8 mouse cellular contexts compared by ENCODE assay signal in genomic region chr3:115758455-115758912, GRCm38 (mm10). TPM values are rescaled to one million over a fixed set of nuclear protein-coding genes. Genes with fewer than 3 reads are reported as not detected.
DNase-seq lines count a peak whose midpoint lies in the region; ATAC-seq lines count a peak whose summit lies in the region.

No protein-coding gene starts in this region.

- ATAC-seq in kidney, embryonic 16.5 days (ENCODE audit: low FRiP score, low TSS enrichment): peak; percentile 57
- ATAC-seq in lung, embryonic 15.5 days (ENCODE audit: borderline replicate concordance, extremely low read depth, low FRiP score, low TSS enrichment): peak; percentile 25; the same call in 1 of the 2 replicates
- no peak for ATAC-seq in forebrain, embryonic 16.5 days
- no peak for ATAC-seq in hindbrain, embryonic 16.5 days

- intact Hi-C loops in heart, postnatal 10 days (cut with DNase I): no loop called here

- 0 out of 2 replicates have a peak overlapping the region, but pooled peaks have one; percentile 3 for H3K9ac ChIP-seq in kidney, embryonic 16.5 days (replicated peaks; ENCODE audit: low read length)
- H3K9ac ChIP-seq in lung, embryonic 15.5 days: no peak overlapping the region
- H3K9ac ChIP-seq in forebrain, embryonic 16.5 days (replicated peaks; ENCODE audit: low read depth, low read length): no peak overlapping the region
- no peak overlapping the region for H3K9ac ChIP-seq in hindbrain, embryonic 16.5 days (ENCODE audit: low read depth, low read length)

- no peaks in the 10 kb centered on the region for H3K4me1 ChIP-seq in kidney, embryonic 16.5 days (ENCODE audit: insufficient read depth, low read length)
- H3K4me1 ChIP-seq in lung, embryonic 15.5 days: peaks cover 10% of the 10 kb centered on the region; the same call in 1 of the 2 replicates
- H3K4me1 ChIP-seq in forebrain, embryonic 16.5 days (replicated peaks; ENCODE audit: control insufficient read depth, insufficient read depth, low read length): no peaks in the 10 kb centered on the region
- H3K4me1 ChIP-seq in hindbrain, embryonic 16.5 days (ENCODE audit: control insufficient read depth, insufficient read depth, low read depth, low read length): no peaks in the 10 kb centered on the region

- no peak for DNase-seq in kidney, adult 8-10 months
- peak; percentile 46 for DNase-seq in WW6 (ENCODE audit: low read depth, low spot score)
- peak; percentile 44 to 48 for DNase-seq in heart, postnatal 10 days
- no peak for DNase-seq in frontal cortex, postnatal 10 days (ENCODE audit: low spot score in 2 of 2)

- H3K9me3 ChIP-seq in kidney, embryonic 16.5 days (ENCODE audit: low read length): no peaks in the 10 kb centered on the region
- H3K9me3 ChIP-seq in lung, embryonic 15.5 days: no peaks in the 10 kb centered on the region
- H3K9me3 ChIP-seq in forebrain, embryonic 16.5 days (ENCODE audit: control insufficient read depth, low read length): no peaks in the 10 kb centered on the region
- no peaks in the 10 kb centered on the region for H3K9me3 ChIP-seq in hindbrain, embryonic 16.5 days (ENCODE audit: control insufficient read depth, low read length)

- H3K36me3 ChIP-seq in kidney, embryonic 16.5 days (ENCODE audit: insufficient read depth, low read length): no peaks in the 10 kb centered on the region
- no peaks in the 10 kb centered on the region for H3K36me3 ChIP-seq in lung, embryonic 15.5 days
- H3K36me3 ChIP-seq in forebrain, embryonic 16.5 days (ENCODE audit: control insufficient read depth, insufficient read depth): no peaks in the 10 kb centered on the region
- H3K36me3 ChIP-seq in hindbrain, embryonic 16.5 days (ENCODE audit: control insufficient read depth, insufficient read depth, low read length): no peaks in the 10 kb centered on the region

- WGBS in kidney, embryonic 16.5 days: 10% methylated on average over 9 of the region's 9 CpGs
- 4% methylated on average over 9 of the region's 9 CpGs for WGBS in lung, embryonic 15.5 days
- WGBS in forebrain, embryonic 16.5 days: 38% methylated on average over 9 of the region's 9 CpGs
- 25% methylated on average over 9 of the region's 9 CpGs for WGBS in hindbrain, embryonic 16.5 days

- H3K27ac ChIP-seq in kidney, embryonic 16.5 days (ENCODE audit: low read length): no peak overlapping the region
- no peak overlapping the region for H3K27ac ChIP-seq in lung, embryonic 15.5 days
- H3K27ac ChIP-seq in forebrain, embryonic 16.5 days (ENCODE audit: low read length): no peak overlapping the region
- no peak overlapping the region for H3K27ac ChIP-seq in hindbrain, embryonic 16.5 days (ENCODE audit: low read depth, low read length)

- peak overlapping the region; percentile 41 for H3K4me2 ChIP-seq in kidney, embryonic 16.5 days (replicated peaks; ENCODE audit: low read depth, low read length)
- H3K4me2 ChIP-seq in lung, embryonic 15.5 days: peak overlapping the region; percentile 23; the same call in 1 of the 2 replicates
- no peak overlapping the region for H3K4me2 ChIP-seq in forebrain, embryonic 16.5 days (ENCODE audit: low read length)
- no peak overlapping the region for H3K4me2 ChIP-seq in hindbrain, embryonic 16.5 days (ENCODE audit: low read length)

- no peaks in the 10 kb centered on the region for H3K27me3 ChIP-seq in kidney, embryonic 16.5 days (ENCODE audit: insufficient read depth, low read length)
- no peaks in the 10 kb centered on the region for H3K27me3 ChIP-seq in lung, embryonic 15.5 days
- H3K27me3 ChIP-seq in forebrain, embryonic 16.5 days (replicated peaks; ENCODE audit: control insufficient read depth, insufficient read depth, low read length): no peaks in the 10 kb centered on the region
- no peaks in the 10 kb centered on the region for H3K27me3 ChIP-seq in hindbrain, embryonic 16.5 days (replicated peaks; ENCODE audit: control insufficient read depth, insufficient read depth, low read length)

- no peak overlapping the region for H3K4me3 ChIP-seq in kidney, embryonic 16.5 days (ENCODE audit: low read length)
- no peak overlapping the region for H3K4me3 ChIP-seq in lung, embryonic 15.5 days
- H3K4me3 ChIP-seq in forebrain, embryonic 16.5 days (replicated peaks; ENCODE audit: low read length): no peak overlapping the region
- no peak overlapping the region for H3K4me3 ChIP-seq in hindbrain, embryonic 16.5 days (ENCODE audit: low read length)

RNA-seq across cellular contexts. Expression of gene S1pr1, which starts 43.6 kb away (rescaled TPM):
- 21.0 and 26.1 TPM in 2 replicates for polyA plus RNA-seq in kidney, embryonic 16.5 days (2015; fragmentation: Nextera tagmentation; extraction: Ambion mirVana)
- total RNA-seq in heart, postnatal 10 days (2021): 10 to 100 TPM; 74.8 to 95.8 TPM
- 32.0 and 34.2 TPM in 2 replicates for polyA plus RNA-seq in lung, embryonic 15.5 days (2015; fragmentation: Nextera tagmentation; extraction: Ambion mirVana)
- polyA plus RNA-seq in forebrain, embryonic 16.5 days (2015; fragmentation: Nextera tagmentation; extraction: Ambion mirVana): 26.4 and 35.0 TPM in 2 replicates
- 37.6 and 39.9 TPM in 2 replicates for polyA plus RNA-seq in hindbrain, embryonic 16.5 days (2015; fragmentation: Nextera tagmentation; extraction: Ambion mirVana)

Comparison
In these comparisons a context has a peak if more than half of its experiments do, and no peak if none do; other contexts are left out.
1. ATAC-seq: peak in kidney, embryonic 16.5 days (single experiment) and lung, embryonic 15.5 days (single experiment); none in forebrain, embryonic 16.5 days (single experiment) and hindbrain, embryonic 16.5 days (single experiment).
2. H3K4me2 ChIP-seq: peak in kidney, embryonic 16.5 days (single experiment) and lung, embryonic 15.5 days (single experiment); none in forebrain, embryonic 16.5 days (single experiment) and hindbrain, embryonic 16.5 days (single experiment).
3. DNase-seq: peak in WW6 (single experiment) and heart, postnatal 10 days (2 of 2); none in kidney, adult 8-10 months (0 of 2) and frontal cortex, postnatal 10 days (0 of 2).